Comparison of ENCODE assay signal across 12 mouse cellular contexts in genomic region chrX:169053907-169054476, GRCm38 (mm10).
DNase-seq lines count a peak whose midpoint lies in the region; ATAC-seq and TF ChIP-seq lines count a peak whose summit lies in the region.
"Had no signal": no experiment of that assay in that cellular context is flagged by ENCODE, and none has a peak within 500 bp of the region (broad histone marks: within the 10 kb centered on the region; RNA-seq: fewer than 3 reads in every experiment).

No protein-coding gene starts in this region.

- no peaks in the 10 kb centered on the region for H3K27me3 ChIP-seq in kidney, adult 2 months (replicated peaks; ENCODE audit: control insufficient read depth, insufficient read depth, low read length)
- H3K27me3 ChIP-seq in kidney, embryonic 15.5 days, result peaks cover 15% of the 10 kb centered on the region; the same call in 1 of the 2 replicates
- H3K27me3 ChIP-seq: embryonic facial prominence, embryonic 15.5 days had no signal

- no peaks in the 10 kb centered on the region for H3K9me3 ChIP-seq in kidney, embryonic 15.5 days (replicated peaks)
- H3K9me3 ChIP-seq: embryonic facial prominence, embryonic 15.5 days; limb, embryonic 10.5 days had no signal

- peak overlapping the region; percentile 46; the same call in 1 of the 2 replicates for H3K27ac ChIP-seq in kidney, adult 2 months (ENCODE audit: insufficient read depth, low read depth, low read length)
- no peak overlapping the region for H3K27ac ChIP-seq in kidney, embryonic 15.5 days
- H3K27ac ChIP-seq: embryonic facial prominence, embryonic 15.5 days; heart, adult 2 months; limb, embryonic 10.5 days had no signal

- H3K4me2 ChIP-seq in kidney, embryonic 15.5 days, result no peak overlapping the region
- H3K4me2 ChIP-seq: embryonic facial prominence, embryonic 15.5 days had no signal

- no peaks in the 10 kb centered on the region for H3K36me3 ChIP-seq in kidney, adult 2 months (ENCODE audit: control insufficient read depth, insufficient read depth, low read length)
- H3K36me3 ChIP-seq in kidney, embryonic 15.5 days, result no peaks in the 10 kb centered on the region
- H3K36me3 ChIP-seq: embryonic facial prominence, embryonic 15.5 days; limb, embryonic 10.5 days had no signal

- no peak overlapping the region for H3K4me3 ChIP-seq in kidney, adult 2 months (ENCODE audit: insufficient read depth, low read depth, low read length)
- no peak overlapping the region for H3K4me3 ChIP-seq in kidney, embryonic 15.5 days (replicated peaks)
- H3K4me3 ChIP-seq: embryonic facial prominence, embryonic 15.5 days; heart, adult 2 months; limb, embryonic 10.5 days had no signal

- H3K4me1 ChIP-seq in kidney, adult 2 months (ENCODE audit: control insufficient read depth, insufficient read depth, low read length), result peaks cover 5% of the 10 kb centered on the region
- no peaks in the 10 kb centered on the region for H3K4me1 ChIP-seq in kidney, embryonic 15.5 days
- H3K4me1 ChIP-seq: embryonic facial prominence, embryonic 15.5 days; limb, embryonic 10.5 days had no signal

- no peak for ATAC-seq in kidney, embryonic 15.5 days (replicated peaks; ENCODE audit: low FRiP score)

- TF ChIP-seq POLR2A in kidney, adult 2 months (IDR thresholded peaks at IDR 0.05; ENCODE audit: low read depth, low read length), result no peak

- DNase-seq in kidney, adult 2 months, result peak; percentile 20
- DNase-seq in Muller cell, postnatal 12 days (ENCODE audit: inconsistent ontology term), result peak; percentile 42
- peak; percentile 13 for DNase-seq in heart, adult 8-10 months (ENCODE audit: low spot score)
- peak; percentile 1 to 34 for DNase-seq in kidney, postnatal 25 days
- no peak for DNase-seq in cerebellum, adult 11-12 months
- DNase-seq in B cell, adult 2 months, result no peak
- no peak for DNase-seq in frontal cortex, postnatal 25 days (ENCODE audit: low spot score in 2 of 2)
- DNase-seq: thymus, adult 2 months had no signal

- WGBS in kidney, adult 2 months, result 20% methylated on average over 5 of the region's 5 CpGs
- 39% methylated on average over 5 of the region's 5 CpGs for WGBS in kidney, embryonic 15.5 days

- TF ChIP-seq CTCF in kidney, adult 2 months (conservative IDR thresholded peaks at IDR 0.05; ENCODE audit: insufficient read depth, insufficient read length, low read depth, low read length), result no peak

- H3K9ac ChIP-seq in kidney, embryonic 15.5 days, result no peak overlapping the region
- H3K9ac ChIP-seq: embryonic facial prominence, embryonic 15.5 days had no signal

Comparison
In these comparisons a context has a peak if more than half of its experiments do, and no peak if none do; other contexts are left out.
1. DNase-seq: peak in kidney, adult 2 months (single experiment), Muller cell, postnatal 12 days (single experiment), heart, adult 8-10 months (single experiment) and kidney, postnatal 25 days (2 of 2); none in cerebellum, adult 11-12 months (single experiment), B cell, adult 2 months (0 of 2) and frontal cortex, postnatal 25 days (0 of 2).